Mouse (Mus musculus) liver, embryonic 14.5 days (tissue): Measurements from ENCODE around the gene Gm37240.

Experiments used
- CTCF ChIP-seq: IDR thresholded peaks from 2 replicates; pipeline ENCODE4 v1.5.1; 2016; ENCODE audit warnings: antibody characterized with exemption, low read depth, control low read depth
- EP300 ChIP-seq: IDR thresholded peaks from 2 replicates; pipeline ENCODE4 v1.6.1; 2016; ENCODE audit warnings: antibody characterized with exemption, low read depth

- TF ChIP-seq CTCF (no peak), EP300 (no peak)
These were observed 1.4 kb downstream of the Gm37240 start for GRCm38 (mm10) chr3:85885906-85886305.
